Mouse (Mus musculus): ENCODE results near the gene Emc7.

The Emc7 gene

DNA sequence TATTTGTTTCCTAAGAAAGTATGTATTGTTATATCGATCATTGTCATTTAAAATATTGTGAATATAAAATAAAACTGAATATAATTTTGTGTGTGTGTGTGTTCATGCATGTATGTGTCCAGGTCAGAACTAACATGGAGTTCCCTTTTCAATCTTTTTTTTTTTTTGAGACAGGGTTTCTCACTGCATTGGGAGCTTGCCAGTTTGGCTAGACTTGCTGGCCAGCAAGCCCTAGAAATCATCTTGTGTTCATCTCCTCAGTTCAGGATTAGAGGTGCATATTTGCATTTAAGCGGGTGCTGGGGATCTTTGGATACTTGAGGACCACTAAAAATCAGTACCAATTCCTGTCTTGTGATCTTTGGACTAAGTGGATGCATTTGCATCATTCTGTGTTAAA, 17.3 kb downstream of the Emc7 start:
- in situ Hi-C loops (cut with MboI; ENCODE audit: unreplicated experiment in 2 of 2): no loop called here

DNA sequence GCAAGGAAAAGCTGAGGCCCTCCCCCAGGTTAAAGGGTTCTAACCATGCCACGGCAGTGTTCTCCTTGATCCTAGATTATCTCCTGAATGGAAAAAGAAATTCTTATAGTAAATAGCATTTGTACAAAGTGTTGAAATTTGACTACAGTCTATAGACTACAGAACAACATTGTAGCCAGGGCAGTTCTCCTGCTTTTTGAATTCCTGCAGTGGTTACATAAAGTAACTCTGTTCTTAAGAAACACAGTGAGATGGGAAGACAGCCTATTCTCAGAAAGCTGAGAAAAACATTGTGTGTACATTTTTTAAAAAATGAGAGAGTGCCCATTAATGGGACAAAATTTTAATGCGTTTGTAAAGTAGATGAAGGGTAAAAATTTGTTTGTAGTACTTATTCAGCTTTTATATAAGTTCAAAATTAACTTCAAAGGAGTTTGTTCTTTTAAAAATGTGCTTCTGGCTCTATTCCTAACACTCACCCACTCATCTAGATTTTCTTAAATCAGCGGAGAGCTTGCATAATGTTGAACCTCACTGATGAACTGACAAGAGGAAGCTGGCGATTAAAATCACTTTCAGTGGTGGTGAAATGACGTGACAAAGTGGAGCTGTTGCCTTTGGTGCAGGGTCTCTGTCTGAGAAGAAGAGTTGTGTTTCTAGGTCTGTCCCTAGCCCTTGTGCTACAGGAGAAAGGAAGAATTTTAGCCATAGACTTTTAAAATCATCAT, 20.4 kb downstream of the Emc7 start:
- in situ Hi-C loops (cut with MboI; ENCODE audit: unreplicated experiment in 2 of 2): loop anchor here (5.0 kb wide), 3 partner anchors 98 to 273 kb away; partner anchors contain the start of genes Katnbl1 (in 1 of the 2) and Nop10 (in 1 of the 2)

GRCm38 (mm10) chr2:112476554-112476953, 21.8 kb downstream of the Emc7 start:
- in situ Hi-C loops (cut with MboI; ENCODE audit: unreplicated experiment in 2 of 2): loop anchor here (5.0 kb wide), 3 partner anchors 99 to 274 kb away; partner anchors contain the start of genes Katnbl1 (in 1 of the 2) and Nop10 (in 1 of the 2)

DNA sequence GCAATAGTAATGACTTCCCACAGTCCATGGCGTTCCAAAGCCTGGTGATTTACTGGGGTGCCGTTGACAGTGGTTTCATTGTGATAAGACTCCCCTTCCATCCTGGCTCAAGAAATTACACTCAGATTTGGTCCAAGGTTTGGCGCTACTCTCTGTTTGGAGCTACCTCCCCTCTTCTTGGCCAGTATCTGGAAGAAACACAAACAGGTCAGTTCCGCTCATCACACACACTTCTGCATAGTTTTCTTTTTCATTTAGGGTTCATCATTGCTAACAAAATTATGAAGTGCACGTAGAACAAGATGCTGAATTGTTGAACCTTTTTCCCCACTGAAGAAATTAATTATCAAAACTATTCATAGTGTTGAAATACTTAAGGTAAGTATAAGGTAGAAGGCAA, 25.9 kb downstream of the Emc7 start, which contains the start of gene Chrm5:
TSS of gene Chrm5 (minus strand) at position 101 of the 400 bp plus-strand sequence.
- in situ Hi-C loops (cut with MboI; ENCODE audit: unreplicated experiment in 2 of 2): loop anchor here (5.0 to 10.0 kb wide), 3 partner anchors 103 to 286 kb away; partner anchors contain the start of genes Gm21985 (in 1 of the 2), Katnbl1 (in 1 of the 2), Nop10 (in 1 of the 2) and Slc12a6 (in 1 of the 2)

GRCm38 (mm10) chr2:112481564-112481963, 26.8 kb downstream of the Emc7 start:
- in situ Hi-C loops (cut with MboI; ENCODE audit: unreplicated experiment in 2 of 2): loop anchor here (5.0 to 10.0 kb wide), 3 partner anchors 104 to 287 kb away; partner anchors contain the start of genes Gm21985 (in 1 of the 2), Katnbl1 (in 1 of the 2), Nop10 (in 1 of the 2) and Slc12a6 (in 1 of the 2)

GRCm38 (mm10) chr2:112482533-112483333, 27.9 kb downstream of the Emc7 start:
- in situ Hi-C loops (cut with MboI; ENCODE audit: unreplicated experiment in 2 of 2): loop anchor here (5.0 to 10.0 kb wide), 3 partner anchors 105 to 288 kb away; partner anchors contain the start of genes Gm21985 (in 1 of the 2), Katnbl1 (in 1 of the 2), Nop10 (in 1 of the 2) and Slc12a6 (in 1 of the 2)

GRCm38 (mm10) chr2:112483334-112483651, 28.5 kb downstream of the Emc7 start:
- in situ Hi-C loops (cut with MboI; ENCODE audit: unreplicated experiment in 2 of 2): loop anchor here (5.0 to 10.0 kb wide), 3 partner anchors 106 to 288 kb away; partner anchors contain the start of genes Gm21985 (in 1 of the 2), Katnbl1 (in 1 of the 2), Nop10 (in 1 of the 2) and Slc12a6 (in 1 of the 2)

DNA sequence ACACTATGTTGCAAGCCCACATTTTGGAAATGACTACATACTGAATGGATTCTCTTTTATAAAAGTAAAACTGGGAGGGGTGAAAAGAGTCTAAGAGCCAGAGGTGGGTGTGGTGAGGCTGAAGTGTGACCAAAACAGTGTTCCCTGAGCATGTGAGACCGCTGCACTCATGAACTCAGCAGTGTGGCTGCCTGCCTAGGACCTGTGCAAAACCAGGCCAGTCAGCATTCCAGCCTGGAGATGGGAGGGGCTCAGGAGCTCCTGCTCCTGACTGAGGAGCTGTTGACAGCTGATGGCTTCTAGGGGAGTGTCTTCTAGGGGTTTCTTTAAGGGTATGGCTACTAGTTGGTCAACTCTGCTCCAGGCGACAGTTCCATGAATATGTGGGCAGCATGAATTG, 30.1 kb downstream of the Emc7 start:
- in situ Hi-C loops (cut with MboI; ENCODE audit: unreplicated experiment in 2 of 2): loop anchor here (5.0 to 10.0 kb wide), 3 partner anchors 108 to 290 kb away; partner anchors contain the start of genes Gm21985 (in 1 of the 2), Katnbl1 (in 1 of the 2), Nop10 (in 1 of the 2) and Slc12a6 (in 1 of the 2)

DNA sequence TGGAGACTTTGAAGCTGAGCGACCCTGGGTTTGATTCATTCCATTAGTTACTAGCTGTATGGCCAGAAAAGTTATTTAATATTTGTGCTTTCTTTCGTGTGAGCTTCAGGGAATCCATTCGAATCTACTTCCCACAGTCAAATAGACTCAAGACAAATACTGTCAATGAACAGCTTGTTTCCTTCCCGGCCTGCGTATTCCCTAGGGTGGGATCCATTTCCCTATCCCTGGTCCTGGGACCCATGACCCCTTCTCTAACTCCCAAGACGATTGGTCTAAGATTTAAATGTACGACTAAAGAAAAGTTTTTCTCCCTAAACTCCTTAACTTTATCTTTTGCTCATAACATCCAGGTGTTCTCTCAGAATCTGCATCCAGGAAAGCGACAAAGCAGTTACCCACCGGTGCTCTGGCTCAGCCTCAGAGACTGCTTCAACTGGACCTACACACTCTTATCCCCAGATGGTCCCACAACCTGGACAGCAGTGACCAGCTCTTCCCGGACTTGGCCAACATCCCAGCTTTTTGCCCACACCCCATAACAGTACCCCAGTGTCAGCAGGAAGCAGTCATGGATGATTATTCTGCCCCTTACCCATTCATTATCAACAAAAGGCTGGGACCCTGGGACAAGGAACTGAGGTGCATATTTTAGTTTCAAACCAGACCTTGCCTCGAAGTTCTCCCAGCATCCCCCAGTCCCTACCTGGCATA, 35.8 kb downstream of the Emc7 start:
- in situ Hi-C loops (cut with MboI; ENCODE audit: unreplicated experiment in 2 of 2): no loop called here

GRCm38 (mm10) chr2:112491629-112492028, 36.8 kb downstream of the Emc7 start:
- in situ Hi-C loops (cut with MboI; ENCODE audit: unreplicated experiment in 2 of 2): no loop called here

GRCm38 (mm10) chr2:112492431-112492855, 37.6 kb downstream of the Emc7 start:
- in situ Hi-C loops (cut with MboI; ENCODE audit: unreplicated experiment in 2 of 2): no loop called here

DNA sequence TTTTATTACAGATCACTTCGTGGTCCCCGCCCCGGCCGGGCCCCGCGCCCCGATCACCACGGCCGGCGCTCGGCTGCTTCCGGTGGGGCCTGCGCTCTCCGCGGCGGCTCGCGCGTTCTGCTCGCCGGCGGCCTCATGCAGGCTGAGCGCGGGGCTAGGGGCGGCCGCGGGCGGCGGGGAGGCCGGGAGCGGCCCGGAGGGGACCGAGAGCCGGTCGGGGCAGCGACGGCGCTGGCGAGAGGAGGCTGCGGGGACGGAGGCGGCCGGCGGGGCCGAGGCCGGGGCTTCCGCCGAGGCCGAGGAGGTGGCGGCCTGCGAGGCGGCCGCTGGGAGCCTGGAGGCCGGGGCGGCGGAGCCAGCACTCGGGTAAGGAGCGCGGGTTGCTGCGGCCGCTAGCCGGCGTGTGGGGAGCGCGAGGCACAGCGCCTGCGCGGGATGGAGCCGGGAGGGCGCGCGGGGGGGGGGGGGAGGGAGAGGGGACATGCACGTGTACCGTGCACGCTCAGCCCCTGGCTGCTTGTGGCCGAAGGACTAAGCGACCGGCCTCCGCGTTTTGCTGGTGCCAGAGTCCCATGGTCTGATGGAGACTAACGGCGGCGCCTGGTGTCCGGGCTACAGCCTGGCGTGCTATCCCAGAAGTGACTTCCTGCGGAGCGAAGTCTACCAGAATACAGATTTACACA, 38.2 kb downstream of the Emc7 start, which contains the start of gene Aven:
TSS of gene Aven (plus strand) at position 109 of the 683 bp plus-strand sequence.
- in situ Hi-C loops (cut with MboI; ENCODE audit: unreplicated experiment in 2 of 2): no loop called here

- in situ Hi-C loops (cut with MboI; ENCODE audit: unreplicated experiment in 2 of 2): no loop called here
Observed at GRCm38 (mm10) chr2:112493539-112494260, 38.9 kb downstream of the Emc7 start.

DNA sequence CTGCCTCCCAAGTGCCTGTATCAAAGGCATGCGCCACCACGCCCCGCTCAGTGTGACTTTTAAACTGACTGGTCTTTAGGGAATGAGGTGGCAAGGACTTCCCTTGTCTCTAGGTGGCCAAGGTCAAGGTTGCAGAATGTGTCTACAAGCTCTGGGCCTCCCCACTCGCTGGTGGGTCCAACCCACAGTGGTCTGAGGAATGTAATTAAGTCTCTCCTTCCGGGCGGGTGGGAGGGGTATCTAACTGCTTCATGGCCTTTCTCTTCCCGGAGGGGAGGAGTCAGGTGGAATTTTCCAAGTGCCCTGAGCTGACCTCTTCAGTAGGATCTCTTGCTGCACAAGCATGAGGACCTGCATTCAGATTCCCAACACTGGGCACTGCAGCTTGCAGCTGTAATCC, 43.1 kb downstream of the Emc7 start:
- in situ Hi-C loops (cut with MboI; ENCODE audit: unreplicated experiment in 2 of 2): no loop called here

- in situ Hi-C loops (cut with MboI; ENCODE audit: unreplicated experiment in 2 of 2): loop anchor here in 1 of 2 experiments (25.0 kb wide), 2 partner anchors 811 to 1336 kb away; partner anchors contain the start of genes Arhgap11a and Scg5
Observed at GRCm38 (mm10) chr2:112501209-112501608, 46.4 kb downstream of the Emc7 start.

- in situ Hi-C loops (cut with MboI; ENCODE audit: unreplicated experiment in 2 of 2): loop anchor here in 1 of 2 experiments (25.0 kb wide), 2 partner anchors 808 to 1333 kb away; partner anchors contain the start of genes Arhgap11a and Scg5
Observed at GRCm38 (mm10) chr2:112503978-112504377, 49.2 kb downstream of the Emc7 start.

GRCm38 (mm10) chr2:112506841-112507435, 52.1 kb downstream of the Emc7 start:
- in situ Hi-C loops (cut with MboI; ENCODE audit: unreplicated experiment in 2 of 2): loop anchor here in 1 of 2 experiments (25.0 kb wide), 2 partner anchors 805 to 1330 kb away; partner anchors contain the start of genes Arhgap11a and Scg5

DNA sequence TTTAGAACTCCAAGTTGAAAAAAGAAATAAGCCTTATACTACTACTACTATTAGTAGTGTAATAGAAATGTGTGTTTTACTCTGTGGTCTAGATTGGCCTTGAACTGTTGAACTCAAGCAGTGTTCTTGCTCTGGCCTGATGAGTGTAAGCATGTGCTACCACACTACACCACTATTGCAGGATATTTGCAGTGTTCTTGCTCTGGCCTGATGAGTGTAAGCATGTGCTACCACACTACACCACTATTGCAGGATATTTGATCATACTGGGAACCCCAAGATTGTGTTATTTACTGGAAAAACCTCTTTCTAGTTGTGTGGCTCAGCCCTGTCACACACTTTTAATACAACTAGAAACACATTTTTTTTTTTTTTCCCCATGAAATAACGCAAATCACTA, 52.6 kb downstream of the Emc7 start:
- in situ Hi-C loops (cut with MboI; ENCODE audit: unreplicated experiment in 2 of 2): loop anchor here in 1 of 2 experiments (25.0 kb wide), 2 partner anchors 805 to 1330 kb away; partner anchors contain the start of genes Arhgap11a and Scg5

Data from v-Abl transformed pro-B cells (cell line).